Mouse (Mus musculus) adrenal gland, postnatal 25 days (tissue): Measurements from ENCODE around the gene Hmg20a. TPM values are rescaled to one million over a fixed set of nuclear protein-coding genes. Genes with fewer than 3 reads are reported as not detected.
A peak's percentile ranks its signal among the peaks of the same experiment; 100 is the strongest.
"Not testable (repeated sequence)": the region's sequence is repeated elsewhere in the genome, so short reads cannot be mapped to it uniquely, and the experiment has no call there.

Source experiments
- DNase-seq: peaks from one replicate; pipeline ENCODE4 v3.0.0; 2021; ENCODE audit warnings: mixed read lengths
- long read RNA-seq: library from polyadenylated mRNA; stranded (forward); transcript quantifications from one replicate; pipeline ENCODE4 v2.0.0, GENCODE M21; 2021
- total RNA-seq: library from RNA; stranded (reverse); gene quantifications from 2 replicates; pipeline ENCODE4 v1.2.3, GENCODE M21; 2021

Hmg20a gene
- 41.6 and 52.3 TPM in 2 replicates for total RNA-seq
- long read RNA-seq, partial matches to known transcripts: 10 of 16 reads
- long read RNA-seq, other reads (novel, unspliced or antisense): 6 of 16 reads

DNA sequence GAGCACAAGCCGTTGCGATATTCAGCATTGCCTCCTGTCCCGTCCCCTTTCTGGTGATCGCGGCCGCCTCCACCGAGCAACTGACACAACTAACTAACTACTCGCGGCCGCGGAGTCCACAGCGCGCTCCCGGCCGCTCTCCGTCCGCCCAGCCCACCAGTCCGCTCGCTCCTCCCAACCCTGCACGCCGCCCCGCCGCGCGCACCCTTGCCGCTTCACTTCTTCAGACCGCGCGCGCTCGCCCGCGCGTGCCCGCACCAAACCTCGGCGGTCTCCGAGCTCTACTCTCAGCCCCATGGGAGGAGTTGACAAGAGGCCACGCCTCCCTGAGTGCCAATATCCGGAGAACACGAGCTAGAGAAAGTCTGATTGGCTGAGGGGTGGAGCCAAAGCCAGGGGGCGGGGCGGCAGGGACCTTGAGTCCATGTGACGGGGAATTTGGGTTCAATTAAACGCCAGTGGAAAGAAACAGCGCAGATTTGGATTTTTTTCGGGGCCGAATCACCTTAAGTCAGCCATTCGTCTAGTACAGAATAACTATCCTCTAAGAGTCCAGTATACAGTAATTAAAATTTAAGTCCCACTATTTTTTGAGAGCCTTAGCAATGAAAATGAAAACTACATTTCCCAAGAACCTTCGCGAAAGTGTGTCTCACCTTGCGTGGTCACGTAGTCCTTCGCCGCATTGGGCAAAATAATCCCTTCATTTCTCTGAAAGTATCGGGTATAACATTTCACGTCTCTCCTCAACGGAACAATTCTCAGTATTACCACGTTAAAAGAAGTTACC lies at the start of gene Hmg20a, which contains the start of gene Peak1:
Gene Hmg20a (plus strand): TSS at position 662 of the 790 bp plus-strand sequence.
Gene Peak1 (minus strand): TSS at position 120 of the 790 bp plus-strand sequence.
- DNase-seq: peak; percentile 99

DNA sequence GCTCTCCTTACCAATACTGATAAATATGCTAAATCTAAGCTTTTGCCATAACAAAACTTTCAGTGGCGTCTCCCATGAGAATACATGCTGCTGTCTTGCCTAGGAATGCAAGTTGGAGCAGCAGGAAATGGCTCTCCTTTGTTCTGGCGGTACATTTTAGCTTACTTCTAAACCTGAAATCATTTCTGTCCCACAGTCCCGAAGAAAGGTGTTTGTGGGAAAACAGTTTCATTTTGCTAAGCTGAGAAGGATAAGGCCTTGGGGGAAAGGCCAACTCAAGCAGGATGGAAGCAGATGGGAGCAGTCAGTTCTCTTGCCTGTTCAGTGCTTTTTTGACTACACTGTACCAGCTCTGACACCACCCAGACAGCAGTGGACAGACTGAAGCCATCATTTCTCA lies 49.6 kb upstream of the Hmg20a start:
- no peak for DNase-seq

DNA sequence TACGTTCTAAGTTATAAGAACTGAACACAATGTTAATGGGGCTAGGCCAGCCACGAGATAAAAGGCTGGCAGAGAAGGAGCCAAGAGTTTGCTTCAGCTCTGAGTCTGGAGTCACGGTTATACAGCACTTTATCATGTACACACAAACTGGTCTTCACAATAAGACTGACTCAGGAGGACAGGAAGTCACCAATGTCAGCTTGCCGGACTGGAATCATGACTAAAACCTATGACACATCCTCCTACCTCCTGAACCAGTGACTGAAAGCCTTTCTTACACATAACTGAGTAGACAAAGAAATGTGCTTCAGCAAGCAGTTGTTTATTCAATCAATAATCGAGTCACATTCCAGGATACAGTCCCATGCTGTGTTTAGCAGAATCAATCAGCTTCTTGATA lies 47.7 kb upstream of the Hmg20a start:
- DNase-seq: no peak

DNA sequence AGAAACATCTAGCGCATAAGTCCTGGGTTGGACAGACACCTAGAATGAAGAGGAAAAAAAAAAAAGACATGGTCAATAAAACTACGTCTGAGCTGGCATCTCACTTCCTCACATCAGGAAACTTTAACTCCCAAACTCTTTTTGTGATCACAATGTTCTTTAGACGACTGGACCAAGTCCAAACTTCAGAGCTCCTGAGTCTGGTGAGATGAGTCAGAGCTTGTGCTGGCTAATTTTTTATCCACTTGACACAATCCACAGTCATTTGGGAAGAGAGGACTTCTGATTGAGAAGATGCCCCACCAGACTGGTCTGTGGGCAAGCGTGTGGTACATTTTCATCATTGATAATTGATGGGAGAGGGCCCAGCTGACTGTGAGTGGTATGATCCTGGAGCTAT lies 44.0 kb upstream of the Hmg20a start:
- no peak for DNase-seq

DNA sequence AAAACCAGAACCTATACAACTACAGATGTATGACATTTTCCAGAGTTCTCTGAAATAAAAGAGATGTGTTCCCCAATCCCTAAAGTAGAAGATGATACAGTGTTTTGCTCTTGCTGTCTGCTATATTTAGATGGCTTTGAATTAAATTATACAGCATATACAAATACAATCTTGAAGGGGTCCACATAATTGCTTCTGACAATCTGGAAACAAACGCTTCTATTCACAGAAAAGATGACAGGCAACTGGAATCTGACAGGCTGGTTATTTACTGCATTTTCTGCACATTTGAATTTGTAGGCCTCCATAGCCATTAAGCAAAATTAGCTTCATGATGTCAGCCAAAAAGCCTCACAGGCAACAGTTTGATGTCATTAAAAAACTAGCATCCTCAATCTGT lies 35.6 kb upstream of the Hmg20a start:
- no peak for DNase-seq

DNA sequence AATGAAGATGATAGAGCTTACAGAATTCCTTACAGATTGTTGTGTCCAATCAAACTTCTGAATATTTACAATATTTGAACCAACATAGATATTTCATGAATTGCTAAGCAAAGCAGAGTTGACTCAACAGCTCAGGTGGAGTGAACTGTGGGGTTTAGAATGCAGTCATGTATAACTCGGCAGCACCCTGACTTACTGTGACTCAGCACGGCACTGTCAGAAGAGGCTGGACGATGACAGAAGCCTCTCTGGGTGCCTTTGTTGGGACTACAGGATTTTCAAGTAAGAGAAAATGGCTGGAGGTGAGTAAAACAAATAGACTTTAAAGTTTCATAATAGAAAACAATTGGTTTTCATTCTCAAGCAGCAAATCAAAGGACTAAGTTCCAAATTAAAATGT lies 25.6 kb upstream of the Hmg20a start:
- DNase-seq: no peak

DNA sequence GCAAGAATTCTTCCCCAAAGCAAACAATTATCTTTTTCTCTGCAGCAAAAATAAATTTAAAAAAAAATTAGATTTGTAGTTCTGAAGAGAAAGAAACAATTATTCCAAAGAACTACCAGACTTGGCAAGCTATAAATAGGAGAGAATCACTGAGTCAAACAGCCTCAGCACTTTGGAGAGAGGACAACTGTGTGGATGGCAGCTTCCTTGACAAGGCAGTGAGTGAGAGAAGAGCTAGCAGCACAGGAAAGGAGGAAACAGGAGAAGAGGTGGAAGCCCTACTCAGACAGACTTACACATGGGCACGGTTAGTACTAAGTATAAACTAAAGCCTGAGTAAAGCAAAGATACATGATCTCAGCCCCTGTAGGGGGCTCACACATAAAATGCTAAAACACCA lies 22.1 kb upstream of the Hmg20a start:
- no peak for DNase-seq

DNA sequence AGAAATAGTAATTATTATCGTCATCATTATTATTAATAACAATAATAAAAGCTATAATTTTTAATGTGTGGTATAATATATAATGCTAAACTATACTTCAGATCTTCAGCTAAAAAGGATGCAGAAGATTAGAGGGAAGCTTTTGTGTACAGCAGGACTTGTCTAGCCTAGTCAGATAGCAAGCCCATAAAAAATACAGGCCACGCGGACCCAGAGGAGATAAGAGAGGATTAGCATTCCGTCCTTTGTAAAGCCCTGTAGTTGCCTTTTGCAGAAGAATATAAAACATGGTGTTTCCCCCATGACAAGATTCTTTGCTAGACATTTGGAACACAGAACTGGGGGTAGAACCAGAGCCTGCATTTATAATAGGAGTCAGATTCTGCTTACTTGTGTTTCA lies 13.8 kb upstream of the Hmg20a start:
- DNase-seq: no peak

DNA sequence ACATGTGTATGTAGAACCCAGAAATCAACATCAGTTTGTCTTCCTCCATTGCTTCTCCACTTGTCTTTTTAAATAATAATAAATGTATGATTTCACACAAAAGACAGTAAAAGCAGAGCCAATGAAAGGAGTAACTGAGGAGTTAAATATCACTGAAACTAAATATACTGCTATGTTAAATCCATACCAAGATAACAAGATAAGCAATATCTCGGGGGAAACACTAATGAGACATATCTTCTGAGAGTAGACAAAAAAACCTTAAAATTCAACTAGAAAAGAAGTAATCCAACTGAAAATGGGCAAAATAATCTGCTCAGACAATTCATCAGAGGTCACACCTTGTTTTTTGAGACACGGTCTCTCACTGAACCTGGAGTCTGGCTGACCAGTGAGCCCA lies 8.5 kb upstream of the Hmg20a start:
- DNase-seq: no peak

DNA sequence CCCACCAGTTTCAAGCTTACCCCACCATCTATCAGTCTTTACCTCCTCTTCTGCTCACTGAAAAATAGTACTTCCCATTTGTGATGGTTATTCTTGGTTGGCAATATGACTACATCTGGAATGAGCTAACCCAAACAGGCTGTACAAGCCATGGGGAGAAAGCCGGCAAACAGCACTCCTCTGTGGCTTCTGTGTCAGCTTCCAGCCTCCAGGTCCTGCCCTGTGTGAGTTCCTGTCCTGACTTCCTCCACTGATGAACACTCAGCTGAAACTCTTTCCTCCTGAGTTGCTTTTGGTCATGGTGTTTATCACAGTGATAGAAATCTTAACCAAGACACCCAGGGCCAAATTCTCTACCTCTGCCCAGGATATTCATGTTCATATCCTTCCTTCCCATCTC lies 5.7 kb upstream of the Hmg20a start:
- DNase-seq: no peak

DNA sequence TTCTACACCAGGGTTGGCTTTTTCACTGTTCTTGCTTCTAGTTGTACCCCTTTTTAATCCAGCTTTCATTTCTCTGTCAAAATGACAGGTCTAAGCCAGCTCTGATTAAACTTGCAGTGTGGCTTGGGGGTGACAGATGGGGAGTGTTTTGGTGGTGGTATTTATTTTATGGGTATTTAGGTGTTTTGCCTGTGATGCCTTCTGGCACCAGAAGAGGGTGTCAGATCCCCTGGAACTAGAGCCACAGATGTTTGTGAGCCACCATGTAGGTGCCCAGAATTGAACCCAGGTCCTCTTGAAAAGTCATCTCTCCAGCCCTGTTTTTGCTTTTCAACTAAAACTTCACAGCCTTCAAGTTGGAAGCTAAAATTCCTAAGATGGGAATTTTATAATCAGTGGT lies 4.1 kb upstream of the Hmg20a start:
- no peak for DNase-seq

DNA sequence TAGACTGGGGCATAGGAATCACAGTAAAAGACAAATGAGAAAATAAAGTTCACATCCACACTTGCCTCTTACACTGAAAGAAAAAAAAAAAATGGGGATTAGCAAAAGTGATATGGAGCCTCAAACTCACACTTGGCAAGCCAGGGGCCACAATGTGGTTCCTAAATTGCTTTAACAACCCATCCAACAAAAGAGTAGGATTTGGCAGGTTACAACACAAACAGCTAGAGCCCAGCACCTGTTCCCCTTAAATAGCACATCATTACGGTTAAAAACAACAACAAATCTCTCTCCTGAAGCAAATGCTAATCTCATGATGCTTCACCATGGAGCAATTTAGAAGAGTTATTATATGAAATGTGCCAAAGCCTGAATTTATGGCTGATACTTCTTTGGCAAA lies 3.0 kb upstream of the Hmg20a start:
- no peak for DNase-seq

DNA sequence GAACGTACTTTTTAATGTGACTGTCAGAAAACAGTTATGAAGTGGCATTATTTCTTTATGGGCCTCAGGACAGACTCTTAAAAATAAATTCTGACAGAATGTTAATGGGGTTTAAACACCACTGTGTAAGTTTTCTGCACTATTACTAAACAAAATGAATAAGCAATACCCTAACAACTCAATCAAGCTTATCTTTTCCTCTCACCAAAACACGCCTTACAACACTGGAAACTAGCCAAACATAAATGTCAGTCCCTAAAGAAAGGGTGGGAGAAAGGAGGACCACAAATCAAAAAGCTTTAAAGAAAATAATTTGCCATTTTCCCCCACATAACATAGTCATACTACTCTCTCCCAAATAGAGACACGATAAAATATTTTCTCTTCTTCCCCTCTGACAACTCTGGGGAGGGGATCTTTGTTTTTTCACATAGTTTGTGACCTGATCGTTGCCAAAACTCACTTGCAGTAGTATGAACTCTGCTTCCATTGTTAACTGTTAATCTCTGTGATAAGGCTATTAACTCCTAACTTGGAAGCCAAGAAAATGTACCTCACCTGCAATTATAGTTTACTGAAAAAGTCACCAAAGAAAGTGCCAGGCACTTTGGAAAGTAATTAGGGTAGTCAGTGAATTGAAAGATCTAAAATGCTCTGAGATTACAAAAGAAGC lies 2.3 kb upstream of the Hmg20a start:
- DNase-seq: no peak

DNA sequence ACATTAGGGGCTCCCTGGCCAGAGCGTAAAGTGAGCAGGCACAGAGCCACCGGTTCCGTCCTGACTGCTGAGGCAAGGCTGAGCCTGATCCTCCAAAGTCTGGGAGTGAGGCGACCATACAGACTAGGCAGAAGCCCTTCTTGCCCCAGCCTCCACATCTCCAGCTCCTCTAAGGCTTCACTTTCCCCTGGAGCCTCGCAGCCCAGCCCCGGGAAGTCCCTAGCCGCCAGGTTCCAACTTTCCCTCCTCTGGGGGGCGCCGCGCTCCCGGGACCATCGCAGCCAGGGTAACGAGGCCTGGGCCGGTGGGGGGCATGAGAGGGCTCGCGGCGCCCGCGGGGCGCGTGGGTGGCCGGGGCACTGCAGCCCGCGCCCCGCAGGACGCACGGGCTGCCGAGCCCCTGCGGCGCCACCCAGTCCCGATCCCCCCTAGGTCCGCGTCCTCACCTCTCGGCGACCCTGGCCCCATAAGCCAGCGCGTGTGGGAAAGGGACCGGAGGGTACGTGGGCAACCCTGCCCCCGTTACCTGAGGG lies 928 bp upstream of the Hmg20a start:
- DNase-seq: peak; percentile 88

DNA sequence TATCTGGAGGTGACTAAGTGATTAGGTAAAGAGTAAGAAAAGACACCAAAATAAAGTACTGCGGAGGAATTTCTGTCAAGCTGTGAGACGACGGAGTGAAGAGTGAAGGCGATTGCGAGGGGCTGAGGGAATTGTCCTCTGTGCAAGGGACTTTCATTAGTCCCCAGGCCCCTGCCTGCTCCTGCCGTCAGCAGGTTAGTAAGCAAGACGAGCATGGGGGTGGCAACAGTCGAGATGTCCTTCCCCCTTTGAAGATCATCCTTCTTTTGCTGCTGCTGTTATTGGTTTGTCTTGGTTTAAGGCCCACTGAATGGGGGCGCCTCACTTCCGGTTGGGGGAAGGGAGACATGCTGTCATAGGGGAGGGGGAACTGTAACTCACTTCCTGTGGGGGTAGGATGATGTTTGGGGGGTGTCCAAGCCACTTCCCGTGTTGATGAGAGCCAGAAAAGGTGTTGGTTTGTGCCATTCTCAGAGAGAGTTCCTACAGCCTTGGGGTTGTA lies 380 bp downstream of the Hmg20a start:
- DNase-seq: peak; percentile 64

DNA sequence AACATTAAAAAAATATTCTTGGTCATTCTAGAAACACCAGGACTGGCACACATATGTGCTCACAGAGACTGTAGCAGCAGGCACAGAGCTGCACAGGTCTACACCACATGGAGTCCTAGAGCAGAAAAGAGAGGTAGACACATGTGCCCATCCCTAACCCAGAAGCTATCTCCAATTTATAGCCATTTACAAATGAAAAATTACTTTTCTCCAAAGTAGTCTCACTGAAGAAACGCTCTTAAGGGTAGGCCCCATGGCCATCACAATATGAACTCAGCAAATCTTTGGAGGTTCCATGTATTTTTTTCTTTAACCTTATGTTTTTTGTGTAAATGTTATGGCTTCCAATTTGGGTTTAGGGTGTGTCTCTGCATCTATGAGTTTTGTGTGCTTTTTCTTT lies 1.8 kb downstream of the Hmg20a start:
- no peak for DNase-seq

DNA sequence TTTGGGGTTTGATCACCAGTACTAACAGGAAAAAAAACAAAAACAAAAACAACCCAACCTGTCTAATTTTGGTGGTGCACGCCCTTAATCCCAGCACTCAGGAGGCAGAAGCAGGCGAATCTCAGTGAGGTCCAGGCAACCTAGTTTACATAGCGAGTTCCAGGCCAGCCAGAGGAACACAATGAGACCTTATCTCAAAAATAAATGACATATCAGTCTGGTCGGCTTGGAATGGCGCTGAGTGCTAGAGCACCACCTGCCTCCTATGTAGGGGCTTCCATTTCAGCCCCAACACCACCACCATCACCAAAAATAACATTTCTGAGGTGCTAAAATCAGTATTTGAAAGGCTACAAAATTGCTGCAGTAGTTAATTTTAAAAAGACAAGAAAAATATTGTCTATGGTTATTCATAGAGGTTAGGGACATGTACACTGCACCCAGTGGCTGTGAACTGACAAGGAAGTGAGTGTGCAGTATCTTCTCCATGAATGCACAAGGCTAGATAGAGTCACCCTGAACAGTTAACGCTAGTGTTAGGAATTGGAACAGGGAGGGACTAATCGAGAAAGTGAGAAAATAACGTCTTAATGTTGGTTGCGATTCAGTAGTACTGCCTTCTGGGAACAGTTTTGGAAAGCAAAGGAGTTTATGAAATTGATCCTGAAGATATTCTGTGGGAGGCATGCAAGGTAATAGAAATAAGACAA lies 2.6 kb downstream of the Hmg20a start:
- no peak for DNase-seq

DNA sequence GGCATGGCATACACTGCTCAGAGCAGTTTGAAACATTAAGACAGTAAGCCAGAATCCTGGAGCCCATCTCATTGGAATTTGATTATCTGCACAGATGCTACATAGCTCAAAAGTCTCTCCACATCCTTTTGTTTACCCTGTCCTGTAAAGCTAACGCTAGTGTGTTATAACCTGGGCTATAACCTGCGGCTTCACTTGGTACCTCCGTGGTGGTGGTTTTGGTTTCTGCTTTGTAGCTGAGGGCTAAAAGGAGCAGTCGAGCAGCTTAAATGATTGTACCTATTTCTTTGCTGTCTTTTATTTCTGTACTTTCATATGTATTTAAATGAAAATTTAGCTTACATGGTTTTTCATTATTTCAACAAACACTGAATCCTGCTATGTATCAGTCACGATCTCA lies 3.6 kb downstream of the Hmg20a start:
- no peak for DNase-seq

DNA sequence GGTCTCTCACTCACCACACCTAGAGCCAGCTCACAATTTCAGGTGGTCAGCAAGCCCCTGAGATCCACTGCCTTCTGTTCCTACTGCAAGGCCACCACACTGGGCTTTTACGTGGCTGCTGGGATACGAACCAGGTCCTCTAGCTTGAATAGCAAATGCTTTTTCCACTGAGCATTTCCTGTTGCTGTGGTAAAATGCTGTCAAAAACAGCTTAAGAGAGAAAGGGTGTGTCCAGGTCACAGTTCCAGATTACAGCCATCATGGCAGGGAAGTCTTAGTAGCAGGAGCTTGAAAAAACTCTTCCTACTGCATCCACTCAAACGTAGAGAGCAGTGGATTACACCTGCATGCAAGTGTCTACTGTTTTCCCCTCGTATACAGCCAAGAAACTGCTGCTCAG lies 6.5 kb downstream of the Hmg20a start:
- DNase-seq: no peak

DNA sequence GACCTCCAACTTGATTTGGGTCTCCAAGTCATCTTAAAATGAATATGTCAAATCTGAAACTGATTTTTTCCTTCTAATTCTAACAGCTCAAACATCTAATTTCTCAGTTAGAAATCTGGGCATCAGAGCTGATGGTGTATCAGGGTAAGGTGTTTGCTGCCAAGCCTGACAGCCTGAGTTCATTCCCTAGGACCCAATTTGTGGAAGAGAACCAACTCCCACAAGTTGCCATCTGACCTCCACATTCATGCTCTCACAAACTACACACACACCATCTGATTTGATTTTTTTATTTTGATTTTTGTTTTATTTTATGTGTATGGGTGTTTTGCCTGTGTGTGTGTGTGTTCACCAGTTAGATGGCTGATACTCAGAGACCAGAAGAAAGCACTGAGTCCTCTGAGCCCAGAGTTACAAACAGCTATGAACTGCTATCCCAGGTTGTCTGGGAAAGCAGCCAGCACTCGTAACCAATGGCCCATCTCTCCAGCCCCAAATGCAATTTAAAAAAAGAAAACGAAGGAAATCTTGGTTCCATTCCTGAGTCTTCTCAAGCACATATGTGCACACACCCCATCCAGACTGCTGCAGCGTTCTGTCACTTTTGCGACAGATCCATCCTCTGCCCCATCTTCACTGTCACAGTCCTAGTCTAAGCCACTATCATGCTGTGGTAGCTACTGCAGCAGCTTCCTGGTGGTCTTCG lies 17.6 kb downstream of the Hmg20a start:
- DNase-seq: no peak

DNA sequence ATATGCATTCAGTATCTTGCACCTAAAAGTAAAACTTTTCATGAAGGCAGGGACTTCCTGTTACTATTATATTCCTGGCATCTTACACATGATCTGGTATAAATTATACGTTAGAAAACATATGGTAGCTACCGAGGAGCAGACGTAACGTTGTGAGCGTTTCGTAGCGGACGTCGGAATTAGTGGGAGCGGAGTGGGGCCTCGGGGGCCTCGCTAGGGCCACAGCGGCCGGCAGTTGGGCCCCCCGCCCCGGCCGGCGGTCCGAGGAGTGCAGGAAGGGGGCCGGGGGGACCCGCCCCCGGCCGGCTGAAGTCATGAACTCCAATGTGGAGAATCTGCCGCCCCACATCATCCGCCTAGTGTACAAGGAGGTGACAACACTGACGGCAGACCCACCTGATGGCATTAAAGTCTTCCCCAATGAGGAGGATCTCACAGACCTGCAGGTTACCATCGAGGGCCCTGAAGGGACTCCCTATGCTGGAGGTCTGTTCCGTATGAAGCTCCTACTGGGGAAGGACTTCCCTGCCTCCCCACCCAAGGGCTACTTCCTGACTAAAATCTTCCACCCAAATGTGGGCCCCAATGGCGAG lies 19.0 kb downstream of the Hmg20a start:
- DNase-seq: not testable (repeated sequence)

DNA sequence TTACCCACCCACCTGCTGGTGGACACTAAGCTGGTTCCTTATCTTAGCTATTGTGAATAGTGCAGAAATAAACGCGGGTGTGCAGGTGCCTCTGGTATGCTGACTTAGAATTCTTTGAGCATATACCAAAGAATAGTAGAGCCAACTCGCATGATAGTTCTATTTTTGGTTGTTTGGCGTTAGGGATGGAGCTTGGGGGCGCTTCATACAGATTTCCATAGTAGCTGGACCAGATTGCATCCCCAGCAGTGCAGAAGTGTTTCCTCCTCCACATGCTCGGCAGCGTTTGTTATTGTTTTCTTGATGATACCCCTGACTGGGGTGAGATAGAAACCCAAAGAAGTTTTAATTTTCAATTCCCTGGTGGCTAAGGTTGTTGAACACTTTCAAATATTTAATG lies 21.3 kb downstream of the Hmg20a start:
- no peak for DNase-seq
